Mouse (Mus musculus) neural tube, embryonic 13.5 days (tissue): ENCODE results near the gene Dusp13. TPM values are rescaled to one million over a fixed set of nuclear protein-coding genes. Genes with fewer than 3 reads are reported as not detected.

Source experiments
- ATAC-seq: fragments of 200-750 bp; cut with Nextera tagmentation; 2 replicates; pipeline ENCODE4 v1.8.0; 2017; ENCODE audit warnings: low read depth, mild to moderate bottlenecking, moderate TSS enrichment, moderate library complexity
- H3K27ac ChIP-seq: fragments of 300-500 bp; sonication (generic); replicated peaks from 2 replicates; pipeline ENCODE4 v1.5.1; 2015; ENCODE audit warnings: moderate library complexity, mild to moderate bottlenecking, inconsistent platforms
- H3K27me3 ChIP-seq: fragments of 300-500 bp; sonication (generic); 2 replicates; pipeline ENCODE4 v1.6.1; 2015; ENCODE audit warnings: mild to moderate bottlenecking, inconsistent platforms
- H3K36me3 ChIP-seq: fragments of 300-500 bp; sonication (generic); 2 replicates; pipeline ENCODE4 v1.6.1; 2015; ENCODE audit warnings: mild to moderate bottlenecking, inconsistent platforms
- H3K4me1 ChIP-seq: fragments of 300-500 bp; sonication (generic); replicated peaks from 2 replicates; pipeline ENCODE4 v1.6.1; 2015; ENCODE audit warnings: inconsistent platforms
- H3K4me2 ChIP-seq: fragments of 300-500 bp; sonication (generic); 2 replicates; pipeline ENCODE4 v1.6.1; 2015; ENCODE audit warnings: inconsistent platforms, mild to moderate bottlenecking, moderate library complexity
- H3K4me3 ChIP-seq: fragments of 300-500 bp; sonication (generic); 2 replicates; pipeline ENCODE4 v1.5.1; 2015; ENCODE audit warnings: mild to moderate bottlenecking, inconsistent platforms
- H3K9ac ChIP-seq: fragments of 300-500 bp; sonication (generic); 2 replicates; pipeline ENCODE4 v1.6.1; 2015; ENCODE audit warnings: moderate library complexity, mild to moderate bottlenecking, inconsistent platforms
- H3K9me3 ChIP-seq: fragments of 300-500 bp; sonication (generic); 2 replicates; pipeline ENCODE4 v1.6.1; 2016; ENCODE audit warnings: inconsistent platforms
- WGBS: fragments of 180-500 bp; shearing (Covaris S2); methylation state at CpG from one replicate; pipeline ENCODE4 v1.1.7; 2015; 5-methylcytosine and 5-hydroxymethylcytosine counted together
- polyA plus RNA-seq: library from polyadenylated mRNA; unstranded; fragments of >200 nt; fragmentation: Nextera tagmentation; extraction: Ambion mirVana; gene quantifications from 2 replicates; pipeline ENCODE4 v1.2.1, GENCODE M21; 2015

Gene Dusp13
- polyA plus RNA-seq, 1 experiment from 2014 or later = not detected

- no peaks in the 10 kb centered on the region for H3K4me1 ChIP-seq
- no peak overlapping the region for H3K27ac ChIP-seq
- 86% methylated on average over 5 of the region's 5 CpGs for WGBS
- no peak overlapping the region for H3K9ac ChIP-seq
- H3K9me3 ChIP-seq = no peaks in the 10 kb centered on the region
- H3K4me3 ChIP-seq = no peak overlapping the region
- H3K4me2 ChIP-seq = no peak overlapping the region
- no peaks in the 10 kb centered on the region for H3K36me3 ChIP-seq
- no peaks in the 10 kb centered on the region; the same call in 1 of the 2 replicates for H3K27me3 ChIP-seq
- no peak for ATAC-seq
Measured at GRCm38 (mm10) chr14:21745149-21745548, 5.8 kb downstream of the Dusp13 start.

- H3K9ac ChIP-seq = no peak overlapping the region
- no peaks in the 10 kb centered on the region for H3K9me3 ChIP-seq
- H3K4me1 ChIP-seq = no peaks in the 10 kb centered on the region
- no peak overlapping the region for H3K4me2 ChIP-seq
- ATAC-seq = no peak
- H3K27ac ChIP-seq = no peak overlapping the region
- 100% methylated on average over 1 of the region's 1 CpGs for WGBS
- no peaks in the 10 kb centered on the region; the same call in 1 of the 2 replicates for H3K27me3 ChIP-seq
- H3K36me3 ChIP-seq = no peaks in the 10 kb centered on the region
- no peak overlapping the region for H3K4me3 ChIP-seq
Measured at GRCm38 (mm10) chr14:21744169-21744568, 6.8 kb downstream of the Dusp13 start.

- no peaks in the 10 kb centered on the region for H3K36me3 ChIP-seq
- 88% methylated on average over 4 of the region's 4 CpGs for WGBS
- H3K4me1 ChIP-seq = no peaks in the 10 kb centered on the region
- no peak overlapping the region for H3K27ac ChIP-seq
- H3K4me2 ChIP-seq = no peak overlapping the region
- no peak for ATAC-seq
- no peaks in the 10 kb centered on the region for H3K9me3 ChIP-seq
- H3K27me3 ChIP-seq = no peaks in the 10 kb centered on the region; the same call in 1 of the 2 replicates
- H3K4me3 ChIP-seq = no peak overlapping the region
- no peak overlapping the region for H3K9ac ChIP-seq
Measured at GRCm38 (mm10) chr14:21742441-21742840, 8.5 kb downstream of the Dusp13 start.

GRCm38 (mm10) chr14:21741786-21742185, 9.2 kb downstream of the Dusp13 start:
- no peak overlapping the region for H3K9ac ChIP-seq
- H3K36me3 ChIP-seq = no peaks in the 10 kb centered on the region
- peak; percentile 87 for ATAC-seq
- no peak overlapping the region for H3K27ac ChIP-seq
- no peak overlapping the region for H3K4me2 ChIP-seq
- 15% methylated on average over 4 of the region's 4 CpGs for WGBS
- H3K4me1 ChIP-seq = no peaks in the 10 kb centered on the region
- no peak overlapping the region for H3K4me3 ChIP-seq
- H3K27me3 ChIP-seq = no peaks in the 10 kb centered on the region; the same call in 1 of the 2 replicates
- no peaks in the 10 kb centered on the region for H3K9me3 ChIP-seq

GRCm38 (mm10) chr14:21741314-21741713, 9.7 kb downstream of the Dusp13 start:
- WGBS = 89% methylated on average over 3 of the region's 3 CpGs
- Histone ChIP-seq H3K4me2 (no peak overlapping the region), H3K9me3 (no peaks in the 10 kb centered on the region), H3K4me1 (no peaks in the 10 kb centered on the region), H3K4me3 (no peak overlapping the region), H3K36me3 (no peaks in the 10 kb centered on the region), H3K9ac (no peak overlapping the region), H3K27me3 (no peaks in the 10 kb centered on the region; the same call in 1 of the 2 replicates), H3K27ac (no peak overlapping the region)
- peak; percentile 24; the same call in 1 of the 2 replicates for ATAC-seq

- H3K27ac ChIP-seq = no peak overlapping the region
- no peaks in the 10 kb centered on the region for H3K4me1 ChIP-seq
- 95% methylated on average over 7 of the region's 7 CpGs for WGBS
- ATAC-seq = no peak
- no peaks in the 10 kb centered on the region for H3K9me3 ChIP-seq
- H3K27me3 ChIP-seq = no peaks in the 10 kb centered on the region; the same call in 1 of the 2 replicates
- no peaks in the 10 kb centered on the region for H3K36me3 ChIP-seq
- no peak overlapping the region for H3K9ac ChIP-seq
- no peak overlapping the region for H3K4me3 ChIP-seq
- H3K4me2 ChIP-seq = no peak overlapping the region
Measured at GRCm38 (mm10) chr14:21740345-21740744, 10.6 kb downstream of the Dusp13 start.

GRCm38 (mm10) chr14:21733131-21733905, 17.7 kb downstream of the Dusp13 start:
- H3K4me2 ChIP-seq = no peak overlapping the region
- no peak for ATAC-seq
- H3K4me3 ChIP-seq = no peak overlapping the region
- H3K36me3 ChIP-seq = no peaks in the 10 kb centered on the region
- no peaks in the 10 kb centered on the region for H3K27me3 ChIP-seq
- peaks cover 5% of the 10 kb centered on the region; the same call in 1 of the 2 replicates for H3K9me3 ChIP-seq
- 91% methylated on average over 15 of the region's 15 CpGs for WGBS
- H3K27ac ChIP-seq = no peak overlapping the region
- no peaks in the 10 kb centered on the region for H3K4me1 ChIP-seq
- no peak overlapping the region for H3K9ac ChIP-seq

GRCm38 (mm10) chr14:21729936-21730335, 21.0 kb downstream of the Dusp13 start:
- ATAC-seq = no peak
- Histone ChIP-seq H3K4me3 (no peak overlapping the region), H3K4me1 (no peaks in the 10 kb centered on the region), H3K27ac (no peak overlapping the region), H3K9ac (no peak overlapping the region), H3K4me2 (no peak overlapping the region), H3K36me3 (no peaks in the 10 kb centered on the region), H3K9me3 (peaks cover 5% of the 10 kb centered on the region; the same call in 1 of the 2 replicates), H3K27me3 (no peaks in the 10 kb centered on the region)
- WGBS = 94% methylated on average over 4 of the region's 4 CpGs

GRCm38 (mm10) chr14:21729031-21729732, 21.8 kb downstream of the Dusp13 start:
- Histone ChIP-seq H3K9ac (no peak overlapping the region), H3K27me3 (no peaks in the 10 kb centered on the region), H3K4me2 (no peak overlapping the region), H3K36me3 (no peaks in the 10 kb centered on the region), H3K27ac (no peak overlapping the region), H3K9me3 (peaks cover 5% of the 10 kb centered on the region; the same call in 1 of the 2 replicates), H3K4me1 (no peaks in the 10 kb centered on the region), H3K4me3 (no peak overlapping the region)
- ATAC-seq = no peak
- WGBS = 93% methylated on average over 6 of the region's 6 CpGs

GRCm38 (mm10) chr14:21722021-21722698, 28.8 kb downstream of the Dusp13 start:
- no peak overlapping the region for H3K9ac ChIP-seq
- H3K27me3 ChIP-seq = no peaks in the 10 kb centered on the region
- WGBS = 51% methylated on average over 8 of the region's 8 CpGs
- H3K4me2 ChIP-seq = no peak overlapping the region
- H3K4me3 ChIP-seq = no peak overlapping the region
- no peak for ATAC-seq
- H3K4me1 ChIP-seq = 0 out of 2 replicates have a peak, but pooled peaks cover 4% of the 10 kb centered on the region
- H3K9me3 ChIP-seq = no peaks in the 10 kb centered on the region
- no peak overlapping the region for H3K27ac ChIP-seq
- H3K36me3 ChIP-seq = no peaks in the 10 kb centered on the region

GRCm38 (mm10) chr14:21720430-21721205, 30.4 kb downstream of the Dusp13 start:
- H3K36me3 ChIP-seq = no peaks in the 10 kb centered on the region
- H3K27ac ChIP-seq = no peak overlapping the region
- no peaks in the 10 kb centered on the region for H3K9me3 ChIP-seq
- no peak overlapping the region for H3K4me3 ChIP-seq
- no peak overlapping the region for H3K9ac ChIP-seq
- WGBS = 85% methylated on average over 4 of the region's 4 CpGs
- 0 out of 2 replicates have a peak, but pooled peaks cover 4% of the 10 kb centered on the region for H3K4me1 ChIP-seq
- H3K27me3 ChIP-seq = no peaks in the 10 kb centered on the region
- H3K4me2 ChIP-seq = no peak overlapping the region
- ATAC-seq = no peak
